ENCODE assay signal across 24 mouse cellular contexts in the genomic region with DNA sequence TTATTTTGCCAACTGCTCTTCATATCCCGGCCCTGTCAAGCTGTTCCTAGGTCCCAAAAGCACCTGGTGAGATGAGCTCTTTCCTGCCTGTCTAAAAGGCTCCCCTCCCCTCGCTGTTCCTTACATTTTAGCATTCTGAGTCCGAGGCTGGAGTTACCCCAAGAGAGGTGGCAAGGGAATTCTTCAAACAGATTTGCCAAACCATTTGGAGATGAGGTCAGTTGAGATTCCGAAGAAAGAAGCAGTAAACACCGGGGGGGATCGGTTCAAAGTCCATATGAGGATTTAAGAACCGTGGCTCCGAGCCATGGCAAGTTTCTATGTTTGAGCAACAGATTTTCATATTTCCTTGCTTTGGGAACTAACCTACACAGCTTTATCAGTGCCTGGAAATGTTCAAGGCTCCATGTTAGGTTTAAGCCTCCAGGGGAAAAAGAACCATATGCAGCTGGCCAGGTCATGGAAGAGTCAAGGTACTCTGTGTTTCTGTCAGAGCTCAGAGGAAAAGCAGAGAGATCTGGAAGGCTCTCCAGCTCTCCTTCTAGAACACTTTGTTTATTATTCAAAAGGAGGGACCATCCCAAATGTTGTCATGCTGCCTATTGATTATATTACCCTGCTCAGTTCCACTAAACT. TPM values are rescaled to one million over a fixed set of nuclear protein-coding genes. Genes with fewer than 3 reads are reported as not detected.
DNase-seq lines count a peak whose midpoint lies in the region; ATAC-seq lines count a peak whose summit lies in the region.
"Had no signal": no experiment of that assay in that cellular context is flagged by ENCODE, and none has a peak within 500 bp of the region (broad histone marks: within the 10 kb centered on the region; RNA-seq: fewer than 3 reads in every experiment).

No protein-coding gene starts in this region.

- H3K9ac ChIP-seq in limb, embryonic 13.5 days, result no peak overlapping the region
- no peak overlapping the region for H3K9ac ChIP-seq in embryonic facial prominence, embryonic 15.5 days
- H3K9ac ChIP-seq: forebrain, embryonic 13.5 days; forebrain, postnatal 0 days; heart, embryonic 15.5 days; hindbrain, embryonic 13.5 days had no signal

- no peak overlapping the region for H3K27ac ChIP-seq in limb, embryonic 13.5 days
- H3K27ac ChIP-seq in limb, embryonic 10.5 days, result no peak overlapping the region
- no peak overlapping the region; the same call in 1 of the 2 replicates for H3K27ac ChIP-seq in embryonic facial prominence, embryonic 15.5 days (replicated peaks)
- H3K27ac ChIP-seq: forebrain, embryonic 13.5 days; heart, adult 2 months; heart, embryonic 15.5 days; hindbrain, embryonic 13.5 days; hindbrain, postnatal 0 days had no signal

- 64% methylated on average over 8 of the region's 8 CpGs for WGBS in limb, embryonic 13.5 days
- WGBS in limb, embryonic 10.5 days, result 83% methylated on average over 8 of the region's 8 CpGs
- 61% methylated on average over 8 of the region's 8 CpGs for WGBS in embryonic facial prominence, embryonic 15.5 days

- H3K9me3 ChIP-seq in limb, embryonic 13.5 days, result no peaks in the 10 kb centered on the region
- H3K9me3 ChIP-seq in limb, embryonic 10.5 days (replicated peaks), result no peaks in the 10 kb centered on the region
- H3K9me3 ChIP-seq in embryonic facial prominence, embryonic 15.5 days (replicated peaks), result no peaks in the 10 kb centered on the region
- H3K9me3 ChIP-seq: forebrain, embryonic 13.5 days; heart, embryonic 15.5 days; hindbrain, embryonic 13.5 days had no signal

- peaks cover 10% of the 10 kb centered on the region for H3K4me1 ChIP-seq in limb, embryonic 13.5 days
- peaks cover 6% of the 10 kb centered on the region for H3K4me1 ChIP-seq in limb, embryonic 10.5 days
- peaks cover 4% of the 10 kb centered on the region for H3K4me1 ChIP-seq in embryonic facial prominence, embryonic 15.5 days

- H3K27me3 ChIP-seq in limb, embryonic 13.5 days, result no peaks in the 10 kb centered on the region
- no peaks in the 10 kb centered on the region for H3K27me3 ChIP-seq in limb, embryonic 10.5 days (ENCODE audit: low read depth, poor library complexity, severe bottlenecking)
- H3K27me3 ChIP-seq in embryonic facial prominence, embryonic 15.5 days, result no peaks in the 10 kb centered on the region
- H3K27me3 ChIP-seq: CH12.LX; forebrain, embryonic 13.5 days; heart, embryonic 15.5 days; hindbrain, embryonic 13.5 days had no signal

- DNase-seq in heart, adult 11 months, result peak; percentile 54
- no peak for DNase-seq in heart, adult 18-20 months
- no peak for DNase-seq in limb, embryonic 10.5 days (ENCODE audit: low spot score)
- no peak for DNase-seq in lung, postnatal 4 days
- no peak for DNase-seq in testis, postnatal 10 days (ENCODE audit: low spot score)
- DNase-seq: adrenal gland, adult 8-10 months; adrenal gland, postnatal 36 days; cerebellum, adult 2 months; cerebellum, postnatal 10 days; forebrain, postnatal 0 days; gastrocnemius, postnatal 25 days; heart, adult 2 months; heart, postnatal 14 days had no signal

- ATAC-seq in limb, embryonic 13.5 days (ENCODE audit: low FRiP score, low read depth), result peak; percentile 24; the same call in 1 of the 2 replicates
- peak; percentile 70 for ATAC-seq in embryonic facial prominence, embryonic 15.5 days (ENCODE audit: insufficient number of reproducible peaks, low FRiP score, low TSS enrichment, low read depth)
- ATAC-seq: forebrain, embryonic 13.5 days; forebrain, postnatal 0 days; hindbrain, postnatal 0 days had no signal

- H3K4me2 ChIP-seq in limb, embryonic 13.5 days (replicated peaks), result no peak overlapping the region
- H3K4me2 ChIP-seq in embryonic facial prominence, embryonic 15.5 days (replicated peaks), result no peak overlapping the region
- H3K4me2 ChIP-seq: forebrain, embryonic 13.5 days; heart, embryonic 11.5 days; heart, embryonic 15.5 days; hindbrain, embryonic 13.5 days had no signal

- no peaks in the 10 kb centered on the region for H3K36me3 ChIP-seq in limb, embryonic 13.5 days
- no peaks in the 10 kb centered on the region for H3K36me3 ChIP-seq in limb, embryonic 10.5 days
- H3K36me3 ChIP-seq in embryonic facial prominence, embryonic 15.5 days, result no peaks in the 10 kb centered on the region
- H3K36me3 ChIP-seq: heart, embryonic 15.5 days; hindbrain, embryonic 13.5 days had no signal

- H3K4me3 ChIP-seq in limb, embryonic 13.5 days, result no peak overlapping the region
- H3K4me3 ChIP-seq in limb, embryonic 10.5 days, result no peak overlapping the region
- H3K4me3 ChIP-seq in embryonic facial prominence, embryonic 15.5 days (replicated peaks), result no peak overlapping the region
- H3K4me3 ChIP-seq: forebrain, embryonic 13.5 days; heart, adult 2 months; heart, embryonic 15.5 days; hindbrain, embryonic 13.5 days had no signal

RNA-seq across cellular contexts. Expression of gene Ltv1, which starts 4.0 kb away (rescaled TPM):
- 10 to 100 TPM; 22.5 to 23.3 TPM for total RNA-seq in heart, adult 18-20 months (2021)
- polyA plus RNA-seq in limb, embryonic 13.5 days (2015; fragmentation: Nextera tagmentation; extraction: Ambion mirVana), result 65.7 and 73.4 TPM in 2 replicates
- polyA plus RNA-seq in limb, embryonic 10.5 days (2016; fragmentation: Nextera tagmentation; extraction: Ambion mirVana), result 65.3 and 68.0 TPM in 2 replicates
- polyA plus RNA-seq in embryonic facial prominence, embryonic 15.5 days (2015; fragmentation: Nextera tagmentation; extraction: Ambion mirVana), result 69.2 and 70.2 TPM in 2 replicates

RNA-seq across cellular contexts. Expression of gene Zc2hc1b, which starts 19.2 kb away (rescaled TPM):
- total RNA-seq in heart, adult 18-20 months (2021), result not detected
- polyA plus RNA-seq in limb, embryonic 13.5 days (2015; fragmentation: Nextera tagmentation; extraction: Ambion mirVana), result not detected in 2 replicates
- polyA plus RNA-seq in limb, embryonic 10.5 days (2016; fragmentation: Nextera tagmentation; extraction: Ambion mirVana), result not detected in 2 replicates
- not detected in 2 replicates for polyA plus RNA-seq in embryonic facial prominence, embryonic 15.5 days (2015; fragmentation: Nextera tagmentation; extraction: Ambion mirVana)
- total RNA-seq: adrenal gland, adult 8-10 months; adrenal gland, postnatal 36 days; CH12.LX; forebrain, postnatal 0 days; gastrocnemius, adult 18-20 months; gastrocnemius, postnatal 25 days; heart, adult 2 months; heart, postnatal 14 days; hematopoietic stem cell, adult 5-6 weeks; hindbrain, postnatal 0 days had no signal
- polyA plus RNA-seq: cerebellum, adult 2 months; embryonic facial prominence, embryonic 11.5 days; forebrain, embryonic 13.5 days; forebrain, postnatal 0 days; heart, adult 2 months; heart, embryonic 11.5 days; heart, embryonic 15.5 days; hindbrain, embryonic 13.5 days; hindbrain, postnatal 0 days had no signal
